Mouse (Mus musculus) hindbrain, embryonic 13.5 days (tissue): ENCODE measurements around the gene E130308A19Rik. TPM values are rescaled to one million over a fixed set of nuclear protein-coding genes. Genes with fewer than 3 reads are reported as not detected.

ENCODE experiments used
- ATAC-seq: fragments of 200-750 bp; cut with Nextera tagmentation; 2 replicates; pipeline ENCODE4 v1.8.0; 2017; ENCODE audit warnings: moderate TSS enrichment; ENCODE audit not compliant: low FRiP score
- H3K27ac ChIP-seq: fragments of 300-500 bp; sonication (generic); 2 replicates; pipeline ENCODE4 v1.5.1; 2015; ENCODE audit warnings: inconsistent platforms, mild to moderate bottlenecking, moderate library complexity
- H3K27me3 ChIP-seq: fragments of 300-500 bp; sonication (generic); 2 replicates; pipeline ENCODE4 v1.6.1; 2015; ENCODE audit warnings: mild to moderate bottlenecking, inconsistent platforms
- H3K36me3 ChIP-seq: fragments of 300-500 bp; sonication (generic); 2 replicates; pipeline ENCODE4 v1.6.1; 2015; ENCODE audit warnings: mild to moderate bottlenecking, inconsistent platforms
- H3K4me1 ChIP-seq: fragments of 300-500 bp; sonication (generic); replicated peaks from 2 replicates; pipeline ENCODE4 v1.6.1; 2015; ENCODE audit warnings: inconsistent platforms
- H3K4me2 ChIP-seq: fragments of 300-500 bp; sonication (generic); 2 replicates; pipeline ENCODE4 v1.6.1; 2015; ENCODE audit warnings: inconsistent platforms, mild to moderate bottlenecking, moderate library complexity
- H3K4me3 ChIP-seq: fragments of 300-500 bp; sonication (generic); 2 replicates; pipeline ENCODE4 v1.5.1; 2015; ENCODE audit warnings: mild to moderate bottlenecking, inconsistent platforms
- H3K9ac ChIP-seq: fragments of 300-500 bp; sonication (generic); 2 replicates; pipeline ENCODE4 v1.6.1; 2015; ENCODE audit warnings: mild to moderate bottlenecking, inconsistent platforms
- H3K9me3 ChIP-seq: fragments of 300-500 bp; sonication (generic); 2 replicates; pipeline ENCODE4 v1.6.1; 2016; ENCODE audit warnings: inconsistent platforms
- WGBS: fragments of 180-500 bp; shearing (Covaris S2); methylation state at CpG from one replicate; pipeline ENCODE4 v1.1.7; 2015; 5-methylcytosine and 5-hydroxymethylcytosine counted together
- polyA plus RNA-seq: library from polyadenylated mRNA; unstranded; fragments of >200 nt; fragmentation: Nextera tagmentation; extraction: Ambion mirVana; gene quantifications from 2 replicates; pipeline ENCODE4 v1.2.1, GENCODE M21; 2015

Gene E130308A19Rik
- polyA plus RNA-seq, 1 experiment from 2014 or later = 65.4 TPM

DNA sequence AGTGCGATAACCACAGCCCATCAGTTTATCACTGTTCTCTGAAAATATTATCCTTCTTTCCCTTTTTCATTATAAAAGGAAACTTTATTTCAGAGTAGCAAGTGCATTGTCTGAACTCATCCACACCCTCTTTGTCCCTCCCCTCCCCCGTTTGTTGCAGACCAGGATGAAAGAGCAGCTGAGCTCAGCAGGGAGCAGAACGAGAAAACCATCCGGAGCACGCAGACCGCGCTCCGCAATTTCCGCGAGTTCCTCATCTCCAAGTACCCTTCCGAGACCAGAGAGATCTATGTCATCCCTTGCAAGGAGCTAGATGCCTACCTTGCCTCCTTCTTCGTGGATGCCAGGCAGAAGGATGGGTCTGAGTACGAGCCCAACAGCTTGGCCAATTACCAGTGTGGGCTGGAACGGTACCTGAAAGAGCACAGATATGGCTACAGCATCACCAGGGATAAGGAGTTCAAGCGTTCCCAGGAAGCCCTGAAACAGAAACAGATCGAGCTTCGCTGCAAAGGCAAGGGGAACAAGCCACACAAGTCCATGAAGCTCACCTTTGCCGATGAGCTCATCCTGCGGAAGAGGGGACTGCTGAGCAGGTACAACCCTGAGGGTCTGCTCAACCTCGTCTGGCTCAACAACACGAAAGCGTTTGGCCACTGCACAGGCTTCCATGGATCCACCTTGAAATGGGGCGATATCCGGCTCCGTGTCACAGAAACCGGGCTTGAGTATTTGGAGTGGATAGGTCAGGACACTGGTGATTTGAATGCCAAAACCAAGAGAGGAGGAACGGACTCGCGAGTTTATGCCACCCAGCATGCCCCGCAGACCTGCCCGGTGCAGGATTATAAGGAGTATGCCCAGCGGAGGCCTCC is 93.7 kb downstream of the E130308A19Rik start:
- Histone ChIP-seq H3K4me2 (no peak overlapping the region), H3K27me3 (no peaks in the 10 kb centered on the region), H3K9me3 (no peaks in the 10 kb centered on the region), H3K36me3 (peaks cover 10% of the 10 kb centered on the region), H3K27ac (0 out of 2 replicates have a peak overlapping the region, but pooled peaks have one; percentile 1), H3K4me1 (peaks cover 48% of the 10 kb centered on the region), H3K4me3 (no peak overlapping the region), H3K9ac (no peak overlapping the region)
- WGBS = 77% methylated on average over 32 of the region's 32 CpGs
- no peak for ATAC-seq

DNA sequence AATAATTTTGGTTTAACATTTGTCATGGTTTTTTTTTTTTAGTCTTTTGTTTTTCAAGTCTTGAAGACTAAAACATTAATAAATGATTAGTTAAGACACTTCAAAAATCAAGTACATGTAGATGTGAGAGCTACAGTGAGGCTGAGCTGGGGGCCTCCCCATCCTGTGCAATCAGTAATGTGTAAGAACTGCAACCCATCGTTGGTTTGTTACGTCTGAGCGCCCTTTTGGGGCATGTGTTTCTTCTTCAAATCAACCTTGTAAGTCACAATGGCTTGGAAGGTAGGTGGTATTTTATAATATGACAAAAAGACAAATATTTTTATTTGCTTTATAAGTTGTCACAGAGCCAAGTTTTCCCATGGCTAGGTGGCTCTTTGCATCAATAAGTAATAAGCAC is 95.8 kb downstream of the E130308A19Rik start:
- no peak overlapping the region for H3K9ac ChIP-seq
- 85% methylated on average over 3 of the region's 3 CpGs for WGBS

DNA sequence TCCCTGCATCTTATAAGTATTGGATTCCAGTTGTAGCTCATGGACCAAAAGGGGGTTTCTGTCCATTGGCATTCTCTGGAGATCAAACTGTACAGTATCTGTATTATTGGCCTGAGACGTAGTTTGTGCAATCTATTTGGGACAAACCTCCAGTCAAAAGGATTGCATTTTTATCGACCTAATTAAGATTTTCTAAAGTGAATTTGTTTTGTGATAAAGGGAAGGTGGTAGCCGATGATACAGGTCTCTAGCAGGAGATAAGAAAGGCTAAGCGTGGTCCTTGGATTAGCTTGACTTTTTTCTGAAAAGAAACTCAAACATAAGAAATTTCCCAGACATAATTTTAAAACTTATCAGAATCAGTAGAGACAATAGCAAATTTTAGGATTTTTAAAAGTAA is 99.6 kb downstream of the E130308A19Rik start:
- no peak overlapping the region for H3K4me2 ChIP-seq
- no peak overlapping the region for H3K4me3 ChIP-seq
- H3K36me3 ChIP-seq = no peaks in the 10 kb centered on the region
- H3K9ac ChIP-seq = no peak overlapping the region
- no peak overlapping the region for H3K27ac ChIP-seq
- H3K27me3 ChIP-seq = no peaks in the 10 kb centered on the region
- no peak for ATAC-seq
- 89% methylated on average over 4 of the region's 4 CpGs for WGBS
- peaks cover 10% of the 10 kb centered on the region for H3K4me1 ChIP-seq
- no peaks in the 10 kb centered on the region for H3K9me3 ChIP-seq

More for the DNA sequence above, 95.8 kb downstream of the E130308A19Rik start:
- Histone ChIP-seq H3K4me3 (no peak overlapping the region), H3K4me2 (no peak overlapping the region), H3K27me3 (no peaks in the 10 kb centered on the region), H3K27ac (no peak overlapping the region), H3K9me3 (no peaks in the 10 kb centered on the region), H3K4me1 (peaks cover 33% of the 10 kb centered on the region), H3K36me3 (peaks cover 10% of the 10 kb centered on the region)
- no peak for ATAC-seq

DNA sequence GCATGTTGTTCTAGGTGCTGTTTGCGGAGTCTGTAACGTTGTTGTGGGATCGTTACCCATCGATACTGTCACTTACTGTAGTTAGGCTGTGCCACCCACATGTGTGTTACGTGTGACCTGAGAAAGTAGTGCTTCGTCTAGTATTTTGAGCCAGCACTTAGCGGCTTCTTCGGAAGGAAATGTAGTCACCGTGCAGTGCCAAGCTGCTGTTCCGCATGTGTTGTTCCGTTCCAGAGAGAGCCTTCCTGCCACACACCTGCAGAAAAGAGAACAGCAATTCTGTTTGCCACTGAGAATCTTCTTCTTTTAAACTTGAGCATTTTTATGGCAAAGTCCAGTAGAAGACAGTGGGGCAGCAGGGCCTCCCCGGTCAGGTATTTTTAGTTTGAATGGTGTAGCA is 100.5 kb downstream of the E130308A19Rik start:
- Histone ChIP-seq H3K9ac (no peak overlapping the region), H3K9me3 (no peaks in the 10 kb centered on the region), H3K27me3 (no peaks in the 10 kb centered on the region), H3K27ac (peak overlapping the region; percentile 20; the same call in 1 of the 2 replicates), H3K4me2 (no peak overlapping the region), H3K36me3 (no peaks in the 10 kb centered on the region), H3K4me3 (no peak overlapping the region), H3K4me1 (peaks cover 10% of the 10 kb centered on the region; the same call in 1 of the 2 replicates)
- 93% methylated on average over 12 of the region's 12 CpGs for WGBS
- no peak for ATAC-seq

DNA sequence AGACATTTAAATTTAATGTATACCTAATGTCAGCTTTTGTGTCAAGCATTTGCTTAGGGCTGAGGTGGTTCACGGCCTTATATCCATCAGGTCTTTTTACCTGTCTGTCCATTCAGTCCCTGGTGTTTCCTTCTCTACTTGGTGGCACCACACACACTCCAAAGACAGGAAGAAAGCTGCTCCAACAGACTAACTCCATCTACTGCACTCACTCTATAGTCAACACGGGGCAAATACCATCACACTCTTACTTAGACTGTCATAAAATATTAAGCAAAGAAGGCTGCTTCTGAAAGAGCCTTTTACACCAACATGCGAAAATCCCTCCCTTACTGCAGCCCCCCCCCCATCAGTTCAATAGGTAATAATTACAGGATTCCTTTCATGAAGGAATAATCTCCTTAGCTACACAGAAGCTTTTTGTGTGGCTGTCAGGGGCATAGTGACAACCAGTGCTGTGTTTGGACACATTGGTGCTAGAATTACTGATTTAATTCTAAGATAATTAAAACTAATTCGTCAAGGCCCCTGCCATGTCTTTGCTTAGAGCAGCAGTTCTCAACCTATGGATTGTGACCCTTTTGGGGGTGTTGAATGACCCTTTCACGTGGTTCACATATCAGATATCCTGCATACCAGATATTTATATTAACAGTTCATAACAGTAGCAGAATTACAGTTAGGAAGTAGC is 101.3 kb downstream of the E130308A19Rik start:
- Histone ChIP-seq H3K4me1 (peaks cover 10% of the 10 kb centered on the region; the same call in 1 of the 2 replicates), H3K4me3 (no peak overlapping the region), H3K36me3 (no peaks in the 10 kb centered on the region), H3K27ac (no peak overlapping the region), H3K9me3 (no peaks in the 10 kb centered on the region), H3K27me3 (no peaks in the 10 kb centered on the region), H3K9ac (no peak overlapping the region), H3K4me2 (no peak overlapping the region)
- peak; percentile 55; the same call in 1 of the 2 replicates for ATAC-seq
- 60% methylated on average over 5 of the region's 5 CpGs for WGBS

DNA sequence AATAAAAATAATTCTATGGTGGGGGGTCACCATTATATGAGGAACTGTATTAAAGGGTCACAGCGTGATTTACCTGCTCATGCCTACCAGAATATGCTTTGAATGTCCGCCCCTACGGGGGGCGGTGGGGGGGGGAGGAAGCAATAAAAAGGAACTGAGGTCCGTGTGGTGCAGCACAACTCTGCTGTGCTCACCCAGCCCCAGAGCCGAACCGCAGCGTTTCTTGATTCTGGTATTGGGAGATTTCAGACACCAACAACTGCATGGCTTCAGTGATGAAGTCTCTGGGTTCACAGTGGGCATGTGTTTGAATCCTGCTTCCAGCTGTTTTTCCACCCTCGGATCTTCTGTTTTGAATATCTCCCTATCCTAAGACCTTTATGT is 101.9 kb downstream of the E130308A19Rik start:
- WGBS = 79% methylated on average over 9 of the region's 9 CpGs

DNA sequence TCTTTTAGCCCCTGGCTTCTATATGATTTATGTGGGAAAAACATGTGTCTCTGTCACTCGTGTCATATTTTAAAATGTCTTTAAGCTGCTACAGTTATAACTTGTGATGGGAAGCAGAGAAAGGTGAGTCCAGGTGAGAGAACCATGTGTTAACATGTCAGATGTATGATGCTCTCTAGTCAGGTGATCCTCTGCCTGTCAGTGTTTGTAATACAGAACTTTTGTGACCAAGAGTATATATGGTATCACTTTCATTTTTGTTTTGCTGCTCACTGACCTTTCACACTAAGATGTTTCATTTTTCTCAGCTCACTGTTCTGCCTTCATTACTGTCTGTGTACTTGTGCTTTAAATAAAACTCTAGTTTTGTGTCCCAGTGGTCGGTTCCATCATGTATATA is 102.8 kb downstream of the E130308A19Rik start:
- Histone ChIP-seq H3K9ac (no peak overlapping the region), H3K9me3 (no peaks in the 10 kb centered on the region), H3K27me3 (no peaks in the 10 kb centered on the region), H3K27ac (no peak overlapping the region), H3K4me1 (peaks cover 10% of the 10 kb centered on the region; the same call in 1 of the 2 replicates), H3K36me3 (no peaks in the 10 kb centered on the region), H3K4me2 (no peak overlapping the region), H3K4me3 (no peak overlapping the region)
- WGBS = 92% methylated on average over 2 of the region's 2 CpGs
- ATAC-seq = no peak

More for the DNA sequence above, 101.9 kb downstream of the E130308A19Rik start:
- Histone ChIP-seq H3K9me3 (no peaks in the 10 kb centered on the region), H3K4me3 (no peak overlapping the region), H3K9ac (no peak overlapping the region), H3K4me2 (no peak overlapping the region), H3K36me3 (no peaks in the 10 kb centered on the region), H3K27me3 (no peaks in the 10 kb centered on the region), H3K27ac (no peak overlapping the region), H3K4me1 (peaks cover 10% of the 10 kb centered on the region; the same call in 1 of the 2 replicates)
- ATAC-seq = 0 out of 2 replicates have a peak, but pooled peaks have one; percentile 25

DNA sequence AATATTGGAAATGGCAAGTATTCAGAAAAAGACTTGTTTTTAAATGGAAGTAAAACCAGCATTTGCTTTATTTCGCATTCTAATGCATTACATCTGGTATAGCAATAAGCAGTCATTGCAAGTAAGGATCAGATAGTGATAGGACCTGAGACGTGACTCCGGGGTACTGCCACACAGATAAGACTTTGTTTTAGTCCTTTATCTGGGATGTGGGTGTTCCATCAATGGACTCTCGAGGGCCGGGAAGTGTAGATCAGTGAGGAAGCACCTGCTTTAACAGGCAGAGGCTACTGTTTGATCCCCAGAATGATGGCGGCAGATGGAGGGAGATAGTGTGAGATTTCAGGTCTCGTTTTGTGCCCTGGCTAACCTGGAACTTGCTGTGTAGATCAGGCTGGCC is 105.5 kb downstream of the E130308A19Rik start:
- Histone ChIP-seq H3K4me3 (no peak overlapping the region), H3K36me3 (no peaks in the 10 kb centered on the region), H3K4me1 (peaks cover 8% of the 10 kb centered on the region; the same call in 1 of the 2 replicates), H3K27ac (no peak overlapping the region), H3K27me3 (no peaks in the 10 kb centered on the region), H3K9me3 (no peaks in the 10 kb centered on the region), H3K9ac (no peak overlapping the region), H3K4me2 (no peak overlapping the region)
- WGBS = 94% methylated on average over 7 of the region's 7 CpGs
- no peak for ATAC-seq

DNA sequence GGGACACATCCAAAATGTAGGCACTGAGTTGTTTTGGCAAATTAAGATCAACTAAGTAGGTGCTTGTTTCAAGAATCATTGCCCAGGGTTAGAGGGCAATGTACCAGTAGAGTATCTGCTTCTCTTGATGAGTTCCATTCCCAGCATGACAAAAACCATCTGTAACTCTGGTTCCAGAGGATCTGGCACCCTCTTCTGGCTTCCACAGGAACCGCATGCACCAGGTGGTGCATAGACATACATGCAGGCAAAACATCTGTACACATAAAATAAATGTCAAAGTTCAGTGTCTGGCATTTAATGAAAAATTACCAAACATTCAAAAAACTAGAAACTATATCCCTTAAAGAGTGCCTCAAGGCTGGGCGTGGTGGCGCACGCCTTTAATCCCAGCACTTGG is 113.3 kb downstream of the E130308A19Rik start:
- Histone ChIP-seq H3K4me1 (no peaks in the 10 kb centered on the region), H3K9me3 (no peaks in the 10 kb centered on the region), H3K9ac (no peak overlapping the region), H3K36me3 (peaks cover 18% of the 10 kb centered on the region), H3K27ac (no peak overlapping the region), H3K27me3 (no peaks in the 10 kb centered on the region), H3K4me3 (no peak overlapping the region), H3K4me2 (no peak overlapping the region)
- 98% methylated on average over 4 of the region's 4 CpGs for WGBS
- ATAC-seq = no peak

DNA sequence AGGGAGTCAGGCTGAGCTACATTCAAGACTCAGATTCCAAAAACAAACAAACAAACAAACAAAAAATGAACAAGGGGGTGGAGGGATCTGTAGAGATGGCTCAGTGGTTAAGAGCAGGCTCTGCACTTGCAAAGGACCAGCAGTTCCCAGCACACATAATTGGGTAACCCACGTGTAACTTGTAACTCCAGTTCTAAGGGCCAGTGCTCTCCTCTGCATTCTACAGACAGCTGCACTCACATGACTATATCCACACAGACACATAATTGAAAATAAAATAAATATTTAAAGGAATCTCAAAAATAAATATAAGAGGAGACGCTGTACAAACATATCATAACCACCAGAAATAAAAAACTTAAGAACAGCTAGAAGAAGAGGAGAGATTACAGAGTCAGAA is 113.9 kb downstream of the E130308A19Rik start:
- Histone ChIP-seq H3K4me2 (no peak overlapping the region), H3K27ac (no peak overlapping the region), H3K9ac (no peak overlapping the region), H3K36me3 (peaks cover 18% of the 10 kb centered on the region), H3K9me3 (no peaks in the 10 kb centered on the region), H3K4me1 (no peaks in the 10 kb centered on the region), H3K4me3 (no peak overlapping the region), H3K27me3 (no peaks in the 10 kb centered on the region)
- ATAC-seq = no peak
- 81% methylated on average over 2 of the region's 2 CpGs for WGBS

DNA sequence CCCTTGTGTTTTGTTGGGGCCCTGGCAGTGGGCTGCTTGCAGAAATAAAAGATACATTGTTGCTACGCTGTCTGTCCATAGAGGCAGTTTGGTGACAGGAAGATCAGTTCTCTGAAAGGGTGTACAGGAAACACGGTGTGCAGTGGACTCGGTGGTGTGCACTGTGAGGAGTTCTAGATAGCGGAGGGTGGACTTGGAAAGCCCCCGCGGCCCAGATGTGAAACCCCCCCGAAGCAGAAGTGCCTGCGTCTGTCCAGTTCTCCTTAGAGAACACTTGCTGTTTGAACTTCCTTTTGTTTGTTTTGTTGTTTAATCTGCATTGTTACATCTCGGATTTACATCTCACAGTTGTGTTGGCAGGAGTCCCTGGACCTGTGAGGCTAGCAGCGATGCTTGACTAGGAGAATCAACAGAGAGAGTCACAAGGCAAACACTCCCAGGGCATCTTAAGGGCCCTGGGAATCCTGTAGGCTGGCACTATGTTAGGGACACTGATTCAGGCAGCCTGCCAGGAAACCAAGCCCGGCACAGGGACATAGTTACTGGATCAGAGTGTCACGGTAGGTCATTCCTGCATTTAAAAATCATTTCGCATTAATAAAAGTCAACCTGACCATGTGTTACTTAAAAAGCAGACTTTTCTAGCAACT is 127.6 kb downstream of the E130308A19Rik start:
- Histone ChIP-seq H3K4me2 (no peak overlapping the region), H3K27ac (no peak overlapping the region), H3K36me3 (peaks cover 15% of the 10 kb centered on the region), H3K4me1 (peaks cover 5% of the 10 kb centered on the region), H3K4me3 (no peak overlapping the region), H3K9ac (no peak overlapping the region), H3K27me3 (no peaks in the 10 kb centered on the region), H3K9me3 (no peaks in the 10 kb centered on the region)
- ATAC-seq = no peak
- 67% methylated on average over 13 of the region's 13 CpGs for WGBS
